Mouse (Mus musculus): ENCODE results near the gene Rpl29.

DNA sequence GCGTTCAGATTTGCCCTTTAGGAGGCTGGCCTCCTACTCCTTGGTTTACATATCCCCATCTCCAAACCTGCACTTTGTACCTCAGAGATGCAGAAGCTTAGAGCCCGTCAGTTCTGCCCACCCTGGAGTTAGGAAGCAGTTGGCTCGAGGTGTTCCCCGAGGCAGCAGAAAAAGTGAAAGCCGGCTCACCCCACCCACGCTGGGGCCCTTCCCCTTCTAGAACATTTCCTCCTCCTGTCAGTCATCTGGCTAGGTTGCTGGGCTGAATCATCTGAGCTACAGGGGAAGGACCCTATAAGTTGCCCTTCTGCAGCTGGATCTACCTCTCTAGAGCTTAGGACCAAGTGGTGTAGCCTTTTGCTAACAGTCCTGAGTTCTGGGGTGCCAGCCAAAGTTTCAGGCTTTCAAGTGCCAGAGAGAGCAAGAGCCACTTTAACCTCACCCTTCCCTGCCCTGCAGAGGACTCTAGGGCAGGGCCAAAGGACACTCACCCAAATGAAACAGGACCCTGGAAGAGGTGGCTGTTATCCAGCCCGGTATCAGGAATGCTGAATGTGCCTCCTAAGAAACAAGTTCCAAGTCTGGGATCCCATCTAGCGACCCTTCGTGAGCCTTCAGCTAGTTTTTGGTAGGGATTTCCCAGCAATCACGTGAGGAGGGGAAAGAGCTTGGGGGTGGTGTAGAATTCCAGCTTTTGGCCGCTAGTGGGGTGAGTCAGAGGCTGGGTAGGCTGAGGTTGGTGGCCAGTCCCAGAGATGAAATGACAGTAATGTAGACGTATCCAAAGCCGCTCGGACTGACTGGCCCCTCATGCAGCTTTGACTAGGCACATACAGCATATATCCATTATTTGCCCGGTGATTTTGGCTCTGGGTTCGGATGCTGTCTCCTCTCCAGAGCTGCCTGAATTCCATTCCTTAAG is 47.0 kb downstream of the Rpl29 start:
- TF ChIP-seq CTCF (IDR thresholded peaks at IDR 0.05; ENCODE audit: control insufficient read depth, insufficient read depth, low read length) (no peak), POLR2A (IDR thresholded peaks at IDR 0.05; ENCODE audit: borderline replicate concordance, control insufficient read depth, low read depth, low read length) (no peak)
